Mouse (Mus musculus): Measurements from ENCODE around the gene Ifnl2.

- no peak for TF ChIP-seq CTCF (IDR thresholded peaks at IDR 0.05; ENCODE audit: extremely low read depth, insufficient read depth, insufficient read length, insufficient replicate concordance)
- no peak for TF ChIP-seq POLR2A (IDR thresholded peaks at IDR 0.05; ENCODE audit: low read depth, low read length)
Observed at GRCm38 (mm10) chr7:28557069-28557468, 46.8 kb upstream of the Ifnl2 start.
